Mouse (Mus musculus) midbrain, embryonic 14.5 days (tissue): ENCODE data around the gene Rbak. TPM values are rescaled to one million over a fixed set of nuclear protein-coding genes. Genes with fewer than 3 reads are reported as not detected.
"Not testable (repeated sequence)": the region's sequence is repeated elsewhere in the genome, so short reads cannot be mapped to it uniquely, and the experiment has no call there.

ENCODE experiments used
- ATAC-seq: fragments of 200-750 bp; cut with Nextera tagmentation; 2 replicates; pipeline ENCODE4 v1.8.0; 2017; ENCODE audit warnings: moderate number of reproducible peaks, moderate library complexity; ENCODE audit not compliant: low FRiP score, low TSS enrichment
- DNase-seq: peaks from one replicate; pipeline ENCODE4 v3.0.0-alpha.2; 2015
- H3K27ac ChIP-seq: fragments of 300-500 bp; sonication (generic); replicated peaks from 2 replicates; pipeline ENCODE4 v1.5.1; 2014; ENCODE audit warnings: mild to moderate bottlenecking, low read depth, low read length, moderate library complexity
- H3K27me3 ChIP-seq: fragments of 300-500 bp; sonication (generic); 2 replicates; pipeline ENCODE4 v1.6.1; 2014; ENCODE audit warnings: low read length, control low read depth, mixed read lengths; ENCODE audit not compliant: control insufficient read depth, insufficient read depth
- H3K36me3 ChIP-seq: fragments of 300-500 bp; sonication (generic); 2 replicates; pipeline ENCODE4 v1.6.1; 2014; ENCODE audit warnings: low read length, control low read depth; ENCODE audit not compliant: control insufficient read depth, insufficient read depth
- H3K4me1 ChIP-seq: fragments of 300-500 bp; sonication (generic); 2 replicates; pipeline ENCODE4 v1.6.1; 2014; ENCODE audit warnings: mild to moderate bottlenecking, antibody characterized with exemption, low read length, control low read depth; ENCODE audit not compliant: control insufficient read depth, insufficient read depth
- H3K4me2 ChIP-seq: fragments of 300-500 bp; sonication (generic); 2 replicates; pipeline ENCODE4 v1.6.1; 2014; ENCODE audit warnings: mild to moderate bottlenecking, low read length, moderate library complexity
- H3K4me3 ChIP-seq: fragments of 300-500 bp; sonication (generic); replicated peaks from 2 replicates; pipeline ENCODE4 v1.5.1; 2014; ENCODE audit warnings: low read depth, low read length
- H3K9ac ChIP-seq: fragments of 300-500 bp; sonication (generic); replicated peaks from 2 replicates; pipeline ENCODE4 v1.6.1; 2014; ENCODE audit warnings: mild to moderate bottlenecking, low read length, moderate library complexity
- H3K9me3 ChIP-seq: fragments of 300-500 bp; sonication (generic); 2 replicates; pipeline ENCODE4 v1.6.1; 2016; ENCODE audit warnings: low read length, control low read depth, mixed read lengths; ENCODE audit not compliant: control insufficient read depth
- WGBS: fragments of 180-500 bp; shearing (Covaris S2); extraction: QIAGEN DNeasy Blood & Tissue Kit; methylation state at CpG from one replicate; pipeline ENCODE4 v1.1.7; 2014; 5-methylcytosine and 5-hydroxymethylcytosine counted together
- polyA plus RNA-seq: library from polyadenylated mRNA; unstranded; fragments of >200 nt; fragmentation: Nextera tagmentation; extraction: Ambion mirVana; gene quantifications from 2 replicates; pipeline ENCODE4 v1.2.1, GENCODE M21; 2014

Rbak gene
- polyA plus RNA-seq, 1 experiment from 2014 or later, result 13.9 TPM

GRCm38 (mm10) chr5:143149536-143149935, 31.0 kb downstream of the Rbak start:
- H3K36me3 ChIP-seq, result no peaks in the 10 kb centered on the region
- H3K4me2 ChIP-seq, result no peak overlapping the region
- H3K27ac ChIP-seq, result no peak overlapping the region
- 92% methylated on average over 2 of the region's 2 CpGs for WGBS
- no peaks in the 10 kb centered on the region for H3K27me3 ChIP-seq
- no peak overlapping the region for H3K9ac ChIP-seq
- no peaks in the 10 kb centered on the region for H3K9me3 ChIP-seq
- no peak overlapping the region for H3K4me3 ChIP-seq
- ATAC-seq (no peak), DNase-seq (no peak)
- no peaks in the 10 kb centered on the region for H3K4me1 ChIP-seq

GRCm38 (mm10) chr5:143148661-143149060, 31.9 kb downstream of the Rbak start:
- DNase-seq, result no peak
- WGBS, result 93% methylated on average over 5 of the region's 5 CpGs
- H3K27ac ChIP-seq, result no peak overlapping the region
- no peaks in the 10 kb centered on the region for H3K36me3 ChIP-seq
- H3K27me3 ChIP-seq, result no peaks in the 10 kb centered on the region
- no peak overlapping the region for H3K4me3 ChIP-seq
- H3K4me2 ChIP-seq, result no peak overlapping the region
- no peaks in the 10 kb centered on the region for H3K9me3 ChIP-seq
- no peaks in the 10 kb centered on the region for H3K4me1 ChIP-seq
- ATAC-seq, result no peak
- H3K9ac ChIP-seq, result no peak overlapping the region

GRCm38 (mm10) chr5:143147481-143147880, 33.1 kb downstream of the Rbak start, which contains the start of gene Olfr718-ps1:
Olfr718-ps1 (minus strand) TSS chr5:143147581.
- Histone ChIP-seq H3K9me3 (no peaks in the 10 kb centered on the region), H3K27me3 (no peaks in the 10 kb centered on the region), H3K4me1 (no peaks in the 10 kb centered on the region), H3K9ac (no peak within 1 kb of the TSS), H3K4me2 (no peak within 1 kb of the TSS), H3K36me3 (no peaks in the 10 kb centered on the region), H3K27ac (no peak within 1 kb of the TSS), H3K4me3 (no peak within 1 kb of the TSS)
- 76% methylated on average over 3 of the region's 3 CpGs for WGBS
- ATAC-seq (no peak), DNase-seq (no peak)

GRCm38 (mm10) chr5:143137580-143137979, 43.0 kb downstream of the Rbak start:
- Histone ChIP-seq H3K9ac (no peak overlapping the region), H3K9me3 (no peaks in the 10 kb centered on the region), H3K4me2 (no peak overlapping the region), H3K27ac (no peak overlapping the region), H3K27me3 (no peaks in the 10 kb centered on the region), H3K4me1 (no peaks in the 10 kb centered on the region), H3K4me3 (no peak overlapping the region), H3K36me3 (no peaks in the 10 kb centered on the region)
- ATAC-seq (no peak), DNase-seq (no peak)
- WGBS, result 83% methylated on average over 13 of the region's 13 CpGs

- H3K9me3 ChIP-seq, result no peaks in the 10 kb centered on the region
- WGBS, result 91% methylated on average over 7 of the region's 7 CpGs
- DNase-seq (no peak), ATAC-seq (no peak)
- no peaks in the 10 kb centered on the region for H3K27me3 ChIP-seq
- H3K4me2 ChIP-seq, result no peak overlapping the region
- H3K4me3 ChIP-seq, result no peak overlapping the region
- H3K27ac ChIP-seq, result no peak overlapping the region
- no peaks in the 10 kb centered on the region for H3K4me1 ChIP-seq
- no peak overlapping the region for H3K9ac ChIP-seq
- H3K36me3 ChIP-seq, result no peaks in the 10 kb centered on the region
Observed at GRCm38 (mm10) chr5:143135042-143135441, 45.5 kb downstream of the Rbak start.

- not testable (repeated sequence) for H3K36me3 ChIP-seq, H3K9me3 ChIP-seq, H3K27me3 ChIP-seq, ATAC-seq, DNase-seq, H3K27ac ChIP-seq, H3K4me1 ChIP-seq, H3K4me2 ChIP-seq, H3K4me3 ChIP-seq, H3K9ac ChIP-seq
- 78% methylated on average over 3 of the region's 6 CpGs for WGBS
Observed at GRCm38 (mm10) chr5:143134216-143135010, 46.2 kb downstream of the Rbak start.

GRCm38 (mm10) chr5:143132935-143133514, 47.5 kb downstream of the Rbak start:
- ATAC-seq, result no peak
- no peaks in the 10 kb centered on the region for H3K4me1 ChIP-seq
- H3K4me3 ChIP-seq, result no peak overlapping the region
- H3K36me3 ChIP-seq, result no peaks in the 10 kb centered on the region
- no peaks in the 10 kb centered on the region for H3K27me3 ChIP-seq
- H3K9me3 ChIP-seq, result peaks cover 8% of the 10 kb centered on the region; the same call in 1 of the 2 replicates
- H3K4me2 ChIP-seq, result no peak overlapping the region
- H3K27ac ChIP-seq, result no peak overlapping the region
- H3K9ac ChIP-seq, result no peak overlapping the region
- DNase-seq, result no peak
- WGBS, result 88% methylated on average over 13 of the region's 13 CpGs

- WGBS, result 95% methylated on average over 7 of the region's 7 CpGs
- H3K27me3 ChIP-seq, result no peaks in the 10 kb centered on the region
- peaks cover 8% of the 10 kb centered on the region; the same call in 1 of the 2 replicates for H3K9me3 ChIP-seq
- DNase-seq (no peak), ATAC-seq (no peak)
- no peak overlapping the region for H3K4me3 ChIP-seq
- H3K4me2 ChIP-seq, result no peak overlapping the region
- H3K27ac ChIP-seq, result no peak overlapping the region
- H3K36me3 ChIP-seq, result no peaks in the 10 kb centered on the region
- peaks cover 2% of the 10 kb centered on the region; the same call in 1 of the 2 replicates for H3K4me1 ChIP-seq
- no peak overlapping the region for H3K9ac ChIP-seq
Observed at GRCm38 (mm10) chr5:143130342-143130741, 50.2 kb downstream of the Rbak start.

GRCm38 (mm10) chr5:143129101-143129500, 51.5 kb downstream of the Rbak start:
- Histone ChIP-seq H3K4me3 (no peak overlapping the region), H3K4me1 (peaks cover 8% of the 10 kb centered on the region), H3K27ac (no peak overlapping the region), H3K9me3 (peaks cover 8% of the 10 kb centered on the region; the same call in 1 of the 2 replicates), H3K36me3 (no peaks in the 10 kb centered on the region), H3K27me3 (no peaks in the 10 kb centered on the region), H3K9ac (no peak overlapping the region), H3K4me2 (no peak overlapping the region)
- 90% methylated on average over 16 of the region's 16 CpGs for WGBS
- no peak for ATAC-seq
- DNase-seq, result no peak
